ENCODE assay signal across 8 mouse cellular contexts in the genomic region with DNA sequence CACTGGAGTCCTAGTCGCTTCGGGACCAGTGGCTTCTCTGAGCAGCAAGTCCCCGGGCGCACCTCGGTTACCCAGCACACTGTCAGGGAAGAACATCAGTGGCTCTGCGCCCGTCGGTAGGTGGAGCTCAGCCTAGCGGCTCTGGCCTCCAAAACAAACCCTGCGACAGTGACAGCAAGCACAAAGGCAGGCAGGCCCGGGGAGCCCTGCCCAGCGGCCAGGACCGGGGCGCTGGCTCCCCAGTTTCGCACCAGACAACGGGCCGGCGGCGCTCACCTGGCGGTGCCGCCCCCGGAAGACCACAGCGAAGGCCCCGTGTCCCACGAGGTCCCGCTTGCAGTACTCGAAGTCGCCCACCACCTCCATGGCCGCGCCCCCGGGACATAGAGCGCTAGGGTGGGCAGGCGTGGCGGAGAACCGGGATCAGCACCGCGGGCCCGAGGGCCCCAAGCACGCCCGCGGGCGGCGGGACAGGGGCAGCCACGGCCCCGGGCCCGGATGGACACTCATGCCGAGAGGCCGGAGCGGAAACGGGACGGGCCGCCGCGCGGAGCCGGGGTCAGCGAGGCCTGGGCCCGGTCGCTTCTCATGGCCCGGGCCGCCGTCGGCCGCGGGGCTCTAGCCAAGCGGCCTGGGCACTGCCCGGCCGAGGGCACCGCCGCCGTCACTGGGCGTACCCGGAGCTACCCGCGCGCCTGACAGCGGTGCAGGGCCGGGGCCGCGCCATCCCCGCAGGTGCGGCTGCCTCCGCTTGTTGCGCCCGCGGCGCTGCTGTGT. TPM values are rescaled to one million over a fixed set of nuclear protein-coding genes. Genes with fewer than 3 reads are reported as not detected.
DNase-seq lines count a peak whose midpoint lies in the region; ATAC-seq and TF ChIP-seq lines count a peak whose summit lies in the region.

No protein-coding gene starts in this region.

- no peaks in the 10 kb centered on the region for H3K36me3 ChIP-seq in erythroblast, embryonic 14.5 days (ENCODE audit: control insufficient read depth)
- H3K36me3 ChIP-seq in heart, embryonic 12.5 days: peaks cover 8% of the 10 kb centered on the region
- H3K36me3 ChIP-seq in kidney, postnatal 0 days (ENCODE audit: insufficient read depth, low read length): 0 out of 2 replicates have a peak, but pooled peaks cover 3% of the 10 kb centered on the region
- peaks cover 7% of the 10 kb centered on the region; the same call in 1 of the 2 replicates for H3K36me3 ChIP-seq in liver, adult 2 months (ENCODE audit: control insufficient read depth, insufficient read depth, low read length)

- peak; percentile 87 for TF ChIP-seq POLR2A in liver, adult 2 months (IDR thresholded peaks at IDR 0.05; ENCODE audit: extremely low read depth, insufficient read depth, low read length)

- peak overlapping the region; percentile 75 for H3K4me3 ChIP-seq in erythroblast, embryonic 14.5 days (replicated peaks)
- H3K4me3 ChIP-seq in heart, embryonic 12.5 days: peak overlapping the region; percentile 99
- peak overlapping the region; percentile 97 for H3K4me3 ChIP-seq in kidney, postnatal 0 days (replicated peaks; ENCODE audit: low read depth, low read length)
- peak overlapping the region; percentile 81 for H3K4me3 ChIP-seq in liver, adult 2 months (ENCODE audit: insufficient read depth, low read depth, low read length)

- H3K4me2 ChIP-seq in heart, embryonic 12.5 days: peak overlapping the region; percentile 86
- H3K4me2 ChIP-seq in kidney, postnatal 0 days (ENCODE audit: low read length): peak overlapping the region; percentile 90

- no peaks in the 10 kb centered on the region for H3K9me3 ChIP-seq in erythroblast, embryonic 14.5 days (ENCODE audit: control insufficient read depth, low read length)
- no peaks in the 10 kb centered on the region for H3K9me3 ChIP-seq in heart, embryonic 12.5 days (replicated peaks)
- H3K9me3 ChIP-seq in kidney, postnatal 0 days (replicated peaks; ENCODE audit: low read length): no peaks in the 10 kb centered on the region

- peaks cover 19% of the 10 kb centered on the region for H3K4me1 ChIP-seq in erythroblast, embryonic 14.5 days (ENCODE audit: control insufficient read depth)
- peaks cover 4% of the 10 kb centered on the region; the same call in 1 of the 2 replicates for H3K4me1 ChIP-seq in heart, embryonic 12.5 days (replicated peaks)
- no peaks in the 10 kb centered on the region for H3K4me1 ChIP-seq in kidney, postnatal 0 days (replicated peaks; ENCODE audit: insufficient read depth, low read length)
- H3K4me1 ChIP-seq in liver, adult 2 months (ENCODE audit: control insufficient read depth, insufficient read depth, low read length): peaks cover 16% of the 10 kb centered on the region

- peak overlapping the region; percentile 93 for H3K27ac ChIP-seq in heart, embryonic 12.5 days (ENCODE audit: poor library complexity, severe bottlenecking)
- H3K27ac ChIP-seq in kidney, postnatal 0 days: peak overlapping the region; percentile 93
- peak overlapping the region; percentile 93 for H3K27ac ChIP-seq in liver, adult 2 months (replicated peaks; ENCODE audit: insufficient read depth, low read depth, low read length)

- H3K9ac ChIP-seq in heart, embryonic 12.5 days: peak overlapping the region; percentile 99
- H3K9ac ChIP-seq in kidney, postnatal 0 days (ENCODE audit: low read depth, low read length): peak overlapping the region; percentile 95
- H3K9ac ChIP-seq in liver, adult 2 months (ENCODE audit: low read depth, low read length): peak overlapping the region; percentile 98

- TF ChIP-seq CTCF in kidney, postnatal 0 days (IDR thresholded peaks at IDR 0.05; ENCODE audit: low read depth): peak; percentile 55
- peak; percentile 65 for TF ChIP-seq CTCF in liver, adult 2 months (IDR thresholded peaks at IDR 0.05; ENCODE audit: low read depth, low read length)

- H3K79me2 ChIP-seq in liver, adult 2 months (ENCODE audit: control insufficient read depth, insufficient read depth, low read length): peaks cover 2% of the 10 kb centered on the region; the same call in 1 of the 2 replicates

- H3K27me3 ChIP-seq in erythroblast, embryonic 14.5 days (ENCODE audit: control insufficient read depth): peaks cover 30% of the 10 kb centered on the region
- no peaks in the 10 kb centered on the region for H3K27me3 ChIP-seq in heart, embryonic 12.5 days (replicated peaks)
- no peaks in the 10 kb centered on the region for H3K27me3 ChIP-seq in kidney, postnatal 0 days (ENCODE audit: insufficient read depth, low read length)
- no peaks in the 10 kb centered on the region for H3K27me3 ChIP-seq in liver, adult 2 months (ENCODE audit: control insufficient read depth, insufficient read depth, low read length)

- ATAC-seq in heart, embryonic 12.5 days (ENCODE audit: insufficient number of reproducible peaks, low FRiP score): peak; percentile 84
- ATAC-seq in kidney, postnatal 0 days (replicated peaks; ENCODE audit: low FRiP score, low read depth): peak; percentile 85
- peak; percentile 90 for ATAC-seq in monocyte, adult 5-6 weeks (replicated peaks; ENCODE audit: insufficient number of reproducible peaks, low FRiP score, low TSS enrichment, poor library complexity, severe bottlenecking)

- DNase-seq in CD4-positive, CD25-positive, alpha-beta regulatory T cell, adult 2 months (ENCODE audit: low read depth, low spot score): peak; percentile 89
- DNase-seq in brain, embryonic 18.5 days (ENCODE audit: low read depth, low spot score): peak; percentile 60
- DNase-seq in kidney, postnatal 0 days (ENCODE audit: low spot score): peak; percentile 90
- DNase-seq in liver, adult 2 months (ENCODE audit: extremely low read depth, low read depth, low spot score): peak; percentile 89
- DNase-seq in spleen, postnatal 36 days (ENCODE audit: low spot score in 2 of 2): peak; percentile 87 to 88

- WGBS in heart, embryonic 12.5 days: under 1% methylated on average over 67 of the region's 87 CpGs
- WGBS in kidney, postnatal 0 days: under 1% methylated on average over 86 of the region's 87 CpGs
- under 1% methylated on average over 85 of the region's 87 CpGs for WGBS in liver, adult 2 months

RNA-seq across cellular contexts. Expression of a gene that starts 0.5 kb away (rescaled TPM):
- 0.05 and 0.07 TPM in 2 replicates for polyA plus RNA-seq in erythroblast, embryonic 14.5 days (2012)
- 17.0 and 18.8 TPM in 2 replicates for polyA plus RNA-seq in heart, embryonic 12.5 days (2016; fragmentation: Nextera tagmentation; extraction: Ambion mirVana)
- polyA plus RNA-seq in kidney, postnatal 0 days (2015; fragmentation: Nextera tagmentation; extraction: Ambion mirVana): 9.7 and 10.8 TPM in 2 replicates
- total RNA-seq in liver, adult 2 months (2014; rRNA removed): 38.4 and 38.8 TPM in 2 replicates
- polyA plus RNA-seq in liver, adult 2 months (2012; rRNA removed): 40.4 and 52.4 TPM in 2 replicates
- 17.3 to 41.0 TPM (median 19.7 TPM) in 3 replicates for total RNA-seq in monocyte, adult 5-6 weeks (2017)

Comparison
In these comparisons a context has a peak if more than half of its experiments do, and no peak if none do; other contexts are left out.
1. Peak in every context shown above with its lines: DNase-seq, ATAC-seq, H3K4me3 ChIP-seq and H3K27ac ChIP-seq.